Mouse (Mus musculus): ENCODE measurements at regions not wholly inside any gene's neighbourhood (a gene's known extent, or its start where the extent isn't known, plus 50 kb on each side); places are given as distances from the start of the nearest gene placed in this dataset.
A peak's percentile ranks its signal among the peaks of the same experiment; 100 is the strongest.

- DNase-seq (ENCODE audit: low spot score), result peak; percentile 57
- H3K27ac ChIP-seq, result peak overlapping the region; percentile 60; the same call in 1 of the 2 replicates
- H3K9ac ChIP-seq (replicated peaks; ENCODE audit: low read length), result peak overlapping the region; percentile 28; the same call in 1 of the 2 replicates
- H3K4me1 ChIP-seq (ENCODE audit: insufficient read depth, low read length), result no peaks in the 10 kb centered on the region
- peak overlapping the region; percentile 52 for H3K4me2 ChIP-seq (ENCODE audit: low read depth, low read length)
- H3K27me3 ChIP-seq (ENCODE audit: insufficient read depth, low read length), result no peaks in the 10 kb centered on the region
- H3K9me3 ChIP-seq (ENCODE audit: low read length), result no peaks in the 10 kb centered on the region
- no peaks in the 10 kb centered on the region for H3K36me3 ChIP-seq (ENCODE audit: insufficient read depth, low read length)
- WGBS, result 24% methylated on average over 16 of the region's 16 CpGs
- peak; percentile 56; the same call in 1 of the 2 replicates for ATAC-seq
- TF ChIP-seq CTCF (IDR thresholded peaks at IDR 0.05; ENCODE audit: low read depth), result no peak
- peak overlapping the region; percentile 15 for H3K4me3 ChIP-seq (ENCODE audit: low read length)
Measured at GRCm38 (mm10) chr8:49461724-49462473, 618.1 kb upstream of the Tenm3 start.

GRCm38 (mm10) chr8:49445444-49445843, 601.7 kb upstream of the Tenm3 start:
- no peak for ATAC-seq
- no peak overlapping the region for H3K4me3 ChIP-seq (ENCODE audit: low read length)
- H3K27ac ChIP-seq, result no peak overlapping the region
- no peak overlapping the region for H3K9ac ChIP-seq (replicated peaks; ENCODE audit: low read length)
- no peak for TF ChIP-seq CTCF (IDR thresholded peaks at IDR 0.05; ENCODE audit: low read depth)
- WGBS, result 49% methylated on average over 5 of the region's 5 CpGs
- no peaks in the 10 kb centered on the region for H3K36me3 ChIP-seq (ENCODE audit: insufficient read depth, low read length)
- no peaks in the 10 kb centered on the region for H3K4me1 ChIP-seq (ENCODE audit: insufficient read depth, low read length)
- H3K27me3 ChIP-seq (ENCODE audit: insufficient read depth, low read length), result no peaks in the 10 kb centered on the region
- no peak for DNase-seq (ENCODE audit: low spot score)
- H3K9me3 ChIP-seq (ENCODE audit: low read length), result no peaks in the 10 kb centered on the region
- no peak overlapping the region for H3K4me2 ChIP-seq (ENCODE audit: low read depth, low read length)

- H3K27ac ChIP-seq, result no peak overlapping the region
- DNase-seq (ENCODE audit: low spot score) (no peak), ATAC-seq (no peak)
Measured at GRCm38 (mm10) chr8:49441270-49441669, 597.5 kb upstream of the Tenm3 start.

GRCm38 (mm10) chr8:49396519-49396918, 552.8 kb upstream of the Tenm3 start:
- Histone ChIP-seq H3K4me3 (ENCODE audit: low read length) (no peak overlapping the region), H3K4me2 (ENCODE audit: low read depth, low read length) (no peak overlapping the region), H3K9me3 (ENCODE audit: low read length) (no peaks in the 10 kb centered on the region), H3K36me3 (ENCODE audit: insufficient read depth, low read length) (no peaks in the 10 kb centered on the region), H3K4me1 (ENCODE audit: insufficient read depth, low read length) (no peaks in the 10 kb centered on the region), H3K27me3 (ENCODE audit: insufficient read depth, low read length) (no peaks in the 10 kb centered on the region), H3K27ac (no peak overlapping the region), H3K9ac (replicated peaks; ENCODE audit: low read length) (no peak overlapping the region)
- no peak for ATAC-seq
- WGBS, result 82% methylated on average over 4 of the region's 4 CpGs
- no peak for DNase-seq (ENCODE audit: low spot score)
- TF ChIP-seq CTCF (IDR thresholded peaks at IDR 0.05; ENCODE audit: low read depth), result no peak

More at GRCm38 (mm10) chr8:49441270-49441669, 597.5 kb upstream of the Tenm3 start:
- no peak for TF ChIP-seq CTCF (IDR thresholded peaks at IDR 0.05; ENCODE audit: low read depth)
- H3K4me1 ChIP-seq (ENCODE audit: insufficient read depth, low read length), result no peaks in the 10 kb centered on the region
- no peak overlapping the region for H3K4me2 ChIP-seq (ENCODE audit: low read depth, low read length)
- no peak overlapping the region for H3K9ac ChIP-seq (replicated peaks; ENCODE audit: low read length)
- H3K4me3 ChIP-seq (ENCODE audit: low read length), result no peak overlapping the region
- no peaks in the 10 kb centered on the region for H3K27me3 ChIP-seq (ENCODE audit: insufficient read depth, low read length)
- no peaks in the 10 kb centered on the region for H3K36me3 ChIP-seq (ENCODE audit: insufficient read depth, low read length)
- no peaks in the 10 kb centered on the region for H3K9me3 ChIP-seq (ENCODE audit: low read length)

GRCm38 (mm10) chr8:49395029-49395428, 551.3 kb upstream of the Tenm3 start:
- H3K27me3 ChIP-seq (ENCODE audit: insufficient read depth, low read length), result no peaks in the 10 kb centered on the region
- H3K4me2 ChIP-seq (ENCODE audit: low read depth, low read length), result no peak overlapping the region
- no peaks in the 10 kb centered on the region for H3K36me3 ChIP-seq (ENCODE audit: insufficient read depth, low read length)
- H3K4me3 ChIP-seq (ENCODE audit: low read length), result no peak overlapping the region
- DNase-seq (ENCODE audit: low spot score) (peak; percentile 37), ATAC-seq (no peak)
- H3K27ac ChIP-seq, result no peak overlapping the region
- WGBS, result 30% methylated on average over 1 of the region's 1 CpGs
- H3K9ac ChIP-seq (replicated peaks; ENCODE audit: low read length), result no peak overlapping the region
- TF ChIP-seq CTCF (IDR thresholded peaks at IDR 0.05; ENCODE audit: low read depth), result peak; percentile 49
- H3K9me3 ChIP-seq (ENCODE audit: low read length), result no peaks in the 10 kb centered on the region
- H3K4me1 ChIP-seq (ENCODE audit: insufficient read depth, low read length), result no peaks in the 10 kb centered on the region

GRCm38 (mm10) chr8:49389525-49389924, 545.8 kb upstream of the Tenm3 start:
- Histone ChIP-seq H3K4me2 (ENCODE audit: low read depth, low read length) (no peak overlapping the region), H3K9me3 (ENCODE audit: low read length) (no peaks in the 10 kb centered on the region), H3K4me1 (ENCODE audit: insufficient read depth, low read length) (no peaks in the 10 kb centered on the region), H3K9ac (replicated peaks; ENCODE audit: low read length) (no peak overlapping the region), H3K36me3 (ENCODE audit: insufficient read depth, low read length) (no peaks in the 10 kb centered on the region), H3K27me3 (ENCODE audit: insufficient read depth, low read length) (no peaks in the 10 kb centered on the region), H3K4me3 (ENCODE audit: low read length) (no peak overlapping the region), H3K27ac (no peak overlapping the region)
- no peak for DNase-seq (ENCODE audit: low spot score)
- TF ChIP-seq CTCF (IDR thresholded peaks at IDR 0.05; ENCODE audit: low read depth), result no peak
- no peak for ATAC-seq
- WGBS, result 73% methylated on average over 3 of the region's 3 CpGs

- ATAC-seq, result no peak
- H3K36me3 ChIP-seq (ENCODE audit: insufficient read depth, low read length), result no peaks in the 10 kb centered on the region
- no peaks in the 10 kb centered on the region for H3K9me3 ChIP-seq (ENCODE audit: low read length)
- H3K4me3 ChIP-seq (ENCODE audit: low read length), result no peak overlapping the region
- TF ChIP-seq CTCF (IDR thresholded peaks at IDR 0.05; ENCODE audit: low read depth), result no peak
- H3K27me3 ChIP-seq (ENCODE audit: insufficient read depth, low read length), result no peaks in the 10 kb centered on the region
- no peak overlapping the region for H3K9ac ChIP-seq (replicated peaks; ENCODE audit: low read length)
- H3K27ac ChIP-seq, result no peak overlapping the region
- WGBS, result 57% methylated on average over 2 of the region's 2 CpGs
- no peak for DNase-seq (ENCODE audit: low spot score)
- H3K4me1 ChIP-seq (ENCODE audit: insufficient read depth, low read length), result no peaks in the 10 kb centered on the region
- H3K4me2 ChIP-seq (ENCODE audit: low read depth, low read length), result no peak overlapping the region
Measured at GRCm38 (mm10) chr8:49387587-49387986, 543.8 kb upstream of the Tenm3 start.
